Mouse (Mus musculus) neural tube, embryonic 11.5 days (tissue): Measurements from ENCODE around the gene Eddm3b. TPM values are rescaled to one million over a fixed set of nuclear protein-coding genes. Genes with fewer than 3 reads are reported as not detected.

ENCODE experiments used
- ATAC-seq: fragments of 200-750 bp; cut with Nextera tagmentation; 2 replicates; pipeline ENCODE4 v1.8.0; 2017; ENCODE audit warnings: moderate number of reproducible peaks, mild to moderate bottlenecking, moderate TSS enrichment, moderate library complexity; ENCODE audit not compliant: insufficient read depth, low FRiP score, low TSS enrichment
- DNase-seq: peaks from one replicate; pipeline ENCODE4 v3.0.0-alpha.2; 2015; ENCODE audit warnings: low spot score
- H3K27ac ChIP-seq: fragments of 300-500 bp; sonication (generic); 2 replicates; pipeline ENCODE4 v1.5.1; 2014; ENCODE audit warnings: low read depth, mild to moderate bottlenecking, low read length
- H3K27me3 ChIP-seq: fragments of 300-500 bp; sonication (generic); 2 replicates; pipeline ENCODE4 v1.6.1; 2014; ENCODE audit warnings: mild to moderate bottlenecking, low read length, mixed read lengths; ENCODE audit not compliant: control insufficient read depth, insufficient read depth
- H3K36me3 ChIP-seq: fragments of 300-500 bp; sonication (generic); 2 replicates; pipeline ENCODE4 v1.6.1; 2014; ENCODE audit warnings: mild to moderate bottlenecking, low read length, moderate library complexity, mixed read lengths; ENCODE audit not compliant: control insufficient read depth, insufficient read depth
- H3K4me1 ChIP-seq: fragments of 300-500 bp; sonication (generic); 2 replicates; pipeline ENCODE4 v1.6.1; 2014; ENCODE audit warnings: low read length, mixed read lengths; ENCODE audit not compliant: control insufficient read depth, insufficient read depth
- H3K4me2 ChIP-seq: fragments of 300-500 bp; sonication (generic); 2 replicates; pipeline ENCODE4 v1.6.1; 2014; ENCODE audit warnings: low read depth, mild to moderate bottlenecking, moderate library complexity
- H3K4me3 ChIP-seq: fragments of 300-500 bp; sonication (generic); 2 replicates; pipeline ENCODE4 v1.5.1; 2014; ENCODE audit warnings: low read depth, low read length
- H3K9ac ChIP-seq: fragments of 300-500 bp; sonication (generic); 2 replicates; pipeline ENCODE4 v1.6.1; 2014; ENCODE audit warnings: mild to moderate bottlenecking, low read length
- H3K9me3 ChIP-seq: fragments of 300-500 bp; sonication (generic); 2 replicates; pipeline ENCODE4 v1.6.1; 2016; ENCODE audit warnings: low read length; ENCODE audit not compliant: control insufficient read depth
- WGBS: fragments of 180-500 bp; shearing (Covaris S2); extraction: QIAGEN DNeasy Blood & Tissue Kit; methylation state at CpG from one replicate; pipeline ENCODE4 v1.1.7; 2014; 5-methylcytosine and 5-hydroxymethylcytosine counted together
- polyA plus RNA-seq: library from polyadenylated mRNA; unstranded; fragments of >200 nt; fragmentation: Nextera tagmentation; extraction: Ambion mirVana; gene quantifications from 2 replicates; pipeline ENCODE4 v1.2.1, GENCODE M21; 2014

Gene Eddm3b
- polyA plus RNA-seq, 1 experiment from 2014 or later, result not detected

DNA sequence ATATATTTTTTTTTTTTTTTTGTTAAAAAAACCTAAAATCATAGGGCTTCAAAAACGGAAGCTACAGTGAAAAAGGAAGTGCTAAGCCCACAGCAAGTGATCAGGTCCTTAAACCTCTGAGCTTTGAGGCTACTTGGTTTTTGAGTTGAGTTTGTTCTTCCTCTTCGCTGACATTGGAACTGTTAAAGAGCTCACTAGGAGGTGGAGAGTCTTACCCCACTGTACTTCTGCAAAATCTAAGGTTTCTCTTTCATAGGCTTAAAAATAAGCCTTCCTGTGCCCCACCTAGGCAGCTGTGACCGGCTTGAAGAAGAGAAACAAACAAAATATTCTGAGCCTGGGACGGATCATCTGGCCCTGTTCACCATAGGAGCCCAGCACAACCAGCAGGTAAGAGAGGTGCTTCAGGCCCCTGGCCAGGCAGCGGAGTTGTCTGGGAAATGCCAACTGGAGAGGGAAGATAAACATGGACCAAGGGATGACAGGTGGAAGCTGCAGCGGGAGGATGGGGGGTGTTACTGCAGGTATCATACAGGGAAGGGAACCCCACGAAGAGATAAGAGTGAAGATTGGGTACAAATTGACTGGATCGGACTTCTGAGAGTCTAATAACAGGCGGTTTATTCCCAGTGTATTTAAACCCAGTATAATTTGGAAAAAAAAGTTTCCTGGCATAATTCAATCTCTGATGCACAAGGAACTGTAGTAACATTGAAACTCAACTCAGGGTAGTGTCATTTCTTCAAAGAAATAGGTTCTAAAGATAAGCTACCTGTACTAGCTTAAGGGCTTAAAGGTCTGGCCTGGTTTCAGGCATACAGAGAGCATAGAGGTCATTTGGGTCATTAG is 14.8 kb downstream of the Eddm3b start:
- Histone ChIP-seq H3K9ac (no peak overlapping the region), H3K4me2 (no peak overlapping the region), H3K9me3 (no peaks in the 10 kb centered on the region), H3K27ac (no peak overlapping the region), H3K4me3 (no peak overlapping the region), H3K4me1 (no peaks in the 10 kb centered on the region), H3K36me3 (no peaks in the 10 kb centered on the region), H3K27me3 (no peaks in the 10 kb centered on the region)
- DNase-seq, result no peak
- 88% methylated on average over 9 of the region's 9 CpGs for WGBS
- ATAC-seq, result no peak

DNA sequence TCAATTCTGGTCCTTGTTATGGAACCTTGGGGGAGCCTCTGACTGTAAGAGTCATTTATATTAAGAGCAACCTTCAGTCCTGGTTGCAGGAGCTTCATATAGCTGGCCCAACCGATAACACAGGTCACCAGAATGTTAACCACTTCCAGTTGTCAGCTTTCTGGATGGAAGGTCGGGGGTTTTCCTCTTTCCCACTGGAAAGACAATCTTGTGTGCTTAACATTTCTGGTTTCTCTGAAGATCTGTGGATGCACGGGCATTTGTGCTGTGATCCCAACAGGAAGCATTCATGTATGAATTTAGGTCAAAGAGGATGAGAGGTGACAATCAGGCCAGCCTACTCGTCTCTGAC is 15.4 kb downstream of the Eddm3b start:
- no peaks in the 10 kb centered on the region for H3K9me3 ChIP-seq

DNA sequence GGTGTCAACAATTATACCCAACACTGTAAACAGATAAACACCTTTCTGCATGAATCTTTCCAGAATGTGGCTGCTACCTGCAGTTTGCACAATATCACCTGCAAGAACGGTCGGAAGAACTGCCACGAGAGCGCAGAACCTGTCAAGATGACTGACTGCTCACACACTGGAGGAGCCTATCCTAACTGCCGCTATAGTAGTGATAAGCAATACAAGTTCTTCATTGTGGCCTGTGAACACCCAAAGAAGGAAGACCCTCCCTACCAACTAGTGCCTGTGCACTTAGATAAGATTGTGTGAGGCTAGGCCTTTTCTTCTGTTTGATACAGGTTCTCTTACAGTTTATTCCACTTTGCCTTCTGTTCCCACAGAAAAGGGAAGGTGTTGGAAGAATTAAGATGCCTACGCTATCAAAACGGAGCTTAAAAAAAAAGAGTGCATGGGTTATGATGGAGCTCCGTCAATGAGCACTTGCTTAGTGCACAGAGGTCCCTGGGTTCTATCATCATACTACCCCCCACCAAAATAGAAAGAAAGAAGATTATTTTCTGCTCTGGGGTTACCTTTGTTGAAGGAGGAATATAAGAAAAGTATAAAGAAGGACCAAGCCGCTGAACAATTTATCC is 16.2 kb downstream of the Eddm3b start:
- ATAC-seq (no peak), DNase-seq (no peak)
- H3K4me3 ChIP-seq, result no peak overlapping the region
- H3K4me1 ChIP-seq, result no peaks in the 10 kb centered on the region
- no peaks in the 10 kb centered on the region for H3K27me3 ChIP-seq
- no peak overlapping the region for H3K9ac ChIP-seq
- no peaks in the 10 kb centered on the region for H3K36me3 ChIP-seq
- no peak overlapping the region for H3K27ac ChIP-seq
- H3K9me3 ChIP-seq, result no peaks in the 10 kb centered on the region
- 89% methylated on average over 9 of the region's 9 CpGs for WGBS
- H3K4me2 ChIP-seq, result no peak overlapping the region

More for the DNA sequence above, 15.4 kb downstream of the Eddm3b start:
- H3K4me2 ChIP-seq, result no peak overlapping the region
- no peaks in the 10 kb centered on the region for H3K27me3 ChIP-seq
- no peak overlapping the region for H3K27ac ChIP-seq
- no peaks in the 10 kb centered on the region for H3K36me3 ChIP-seq
- DNase-seq (no peak), ATAC-seq (no peak)
- WGBS, result 74% methylated on average over 4 of the region's 4 CpGs
- H3K9ac ChIP-seq, result no peak overlapping the region
- no peak overlapping the region for H3K4me3 ChIP-seq
- H3K4me1 ChIP-seq, result no peaks in the 10 kb centered on the region

DNA sequence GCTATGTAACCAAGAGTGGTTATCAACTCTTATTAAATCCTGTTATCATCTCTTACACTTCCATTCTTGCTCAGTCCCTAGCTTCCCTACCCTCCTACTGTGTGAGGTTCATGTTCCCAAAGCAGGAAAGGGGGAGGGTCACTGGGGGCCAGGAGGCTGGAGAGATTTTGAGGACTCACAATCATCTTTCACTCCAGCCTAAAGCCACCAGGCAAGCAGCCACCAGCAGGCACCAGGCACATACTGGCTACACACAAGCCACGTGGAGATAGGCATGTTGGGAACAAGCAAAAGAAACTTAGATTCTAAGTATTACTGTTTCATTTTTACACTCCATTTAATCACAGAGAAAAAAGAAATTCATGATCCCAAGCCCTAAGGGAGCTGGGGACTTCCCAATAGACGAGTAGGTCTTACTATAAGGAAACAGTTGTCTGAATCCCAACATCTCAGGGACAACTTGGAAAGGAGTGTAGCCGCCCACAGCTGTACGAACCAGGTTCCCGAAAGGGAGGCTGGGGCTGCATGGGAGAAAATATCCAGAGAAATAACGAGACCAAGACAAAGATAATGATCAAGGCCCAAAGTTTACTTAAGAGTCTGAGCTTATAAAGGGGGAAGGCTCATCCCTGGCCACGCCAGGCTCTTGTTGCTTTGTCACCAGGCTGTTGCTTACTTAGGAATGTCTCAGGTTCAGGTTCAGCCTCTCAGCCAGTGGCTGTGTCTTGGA is 17.0 kb downstream of the Eddm3b start:
- H3K4me2 ChIP-seq, result no peak overlapping the region
- DNase-seq (no peak), ATAC-seq (no peak)
- no peak overlapping the region for H3K9ac ChIP-seq
- WGBS, result 82% methylated on average over 7 of the region's 7 CpGs
- H3K27ac ChIP-seq, result no peak overlapping the region
- no peak overlapping the region for H3K4me3 ChIP-seq
- H3K9me3 ChIP-seq, result no peaks in the 10 kb centered on the region
- H3K36me3 ChIP-seq, result no peaks in the 10 kb centered on the region
- no peaks in the 10 kb centered on the region for H3K4me1 ChIP-seq
- H3K27me3 ChIP-seq, result no peaks in the 10 kb centered on the region

DNA sequence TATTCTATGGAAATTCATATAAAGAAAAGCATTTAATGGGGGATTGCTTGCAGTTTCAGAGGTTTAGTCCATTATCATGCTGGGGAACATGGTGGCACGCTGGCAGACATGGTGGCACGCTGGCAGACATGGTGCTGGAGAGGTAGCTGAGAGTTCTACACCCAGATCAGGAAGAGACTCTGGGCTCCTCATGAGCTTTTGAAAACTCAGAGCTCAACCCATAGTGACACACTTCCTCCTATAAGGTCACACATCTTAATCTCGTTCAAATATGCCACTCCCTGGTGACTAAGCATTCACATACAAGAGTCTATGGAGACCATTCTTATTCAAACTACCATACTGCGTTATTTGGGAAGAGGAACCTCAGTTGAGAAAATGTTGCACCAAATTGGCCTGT is 18.1 kb downstream of the Eddm3b start:
- Histone ChIP-seq H3K9me3 (no peaks in the 10 kb centered on the region), H3K27me3 (no peaks in the 10 kb centered on the region), H3K36me3 (no peaks in the 10 kb centered on the region), H3K4me2 (no peak overlapping the region), H3K9ac (no peak overlapping the region), H3K4me1 (no peaks in the 10 kb centered on the region), H3K27ac (no peak overlapping the region), H3K4me3 (no peak overlapping the region)
- DNase-seq, result no peak
- no peak for ATAC-seq
- WGBS, result 90% methylated on average over 4 of the region's 4 CpGs

DNA sequence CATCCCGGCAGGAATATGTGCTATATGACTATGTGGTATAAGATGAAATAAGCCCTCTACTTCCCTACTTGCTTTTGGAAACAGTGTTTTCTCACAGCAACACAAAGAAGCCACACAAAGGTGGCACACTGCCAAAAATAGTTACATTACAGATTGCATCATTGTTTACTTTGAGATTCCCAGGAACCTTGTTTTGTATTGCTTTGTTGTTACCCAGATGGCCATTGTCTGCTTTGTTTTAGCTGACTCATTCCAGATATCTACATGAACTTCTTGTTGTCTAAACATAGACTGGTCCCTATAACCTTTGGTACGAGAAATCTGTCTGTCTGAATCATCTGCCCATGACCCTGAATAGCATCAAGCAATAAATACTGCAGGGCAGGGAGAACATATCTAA is 26.1 kb downstream of the Eddm3b start:
- H3K27me3 ChIP-seq, result no peaks in the 10 kb centered on the region
- DNase-seq (no peak), ATAC-seq (no peak)
- H3K9ac ChIP-seq, result no peak overlapping the region
- H3K9me3 ChIP-seq, result no peaks in the 10 kb centered on the region
- 75% methylated on average over 2 of the region's 2 CpGs for WGBS
- H3K4me3 ChIP-seq, result no peak overlapping the region
- H3K27ac ChIP-seq, result no peak overlapping the region
- H3K4me1 ChIP-seq, result no peaks in the 10 kb centered on the region
- H3K36me3 ChIP-seq, result no peaks in the 10 kb centered on the region
- H3K4me2 ChIP-seq, result no peak overlapping the region

DNA sequence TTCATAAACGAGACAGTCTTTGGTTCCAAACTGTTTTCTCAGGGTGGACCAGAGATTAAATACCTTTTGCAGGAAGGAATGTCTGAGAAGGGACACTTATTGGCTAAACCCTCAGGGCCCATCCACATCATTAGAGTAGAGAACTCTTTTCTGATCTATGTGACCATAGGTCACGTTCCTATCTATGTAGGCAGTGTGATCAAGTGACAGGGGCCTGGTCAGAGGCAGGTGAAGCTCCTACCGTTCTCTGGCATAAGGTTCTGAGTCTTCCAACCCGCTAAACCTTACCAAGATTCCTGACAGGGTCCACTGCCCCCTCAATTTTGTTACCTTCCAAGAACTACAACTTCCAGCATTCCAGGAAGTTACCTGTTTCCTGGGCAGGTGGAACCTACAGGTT is 27.9 kb downstream of the Eddm3b start:
- Histone ChIP-seq H3K9ac (no peak overlapping the region), H3K27me3 (no peaks in the 10 kb centered on the region), H3K9me3 (no peaks in the 10 kb centered on the region), H3K36me3 (no peaks in the 10 kb centered on the region), H3K4me3 (no peak overlapping the region), H3K27ac (no peak overlapping the region), H3K4me1 (peaks cover 5% of the 10 kb centered on the region; the same call in 1 of the 2 replicates), H3K4me2 (no peak overlapping the region)
- no peak for ATAC-seq
- DNase-seq, result no peak
- WGBS, result 83% methylated on average over 4 of the region's 4 CpGs

DNA sequence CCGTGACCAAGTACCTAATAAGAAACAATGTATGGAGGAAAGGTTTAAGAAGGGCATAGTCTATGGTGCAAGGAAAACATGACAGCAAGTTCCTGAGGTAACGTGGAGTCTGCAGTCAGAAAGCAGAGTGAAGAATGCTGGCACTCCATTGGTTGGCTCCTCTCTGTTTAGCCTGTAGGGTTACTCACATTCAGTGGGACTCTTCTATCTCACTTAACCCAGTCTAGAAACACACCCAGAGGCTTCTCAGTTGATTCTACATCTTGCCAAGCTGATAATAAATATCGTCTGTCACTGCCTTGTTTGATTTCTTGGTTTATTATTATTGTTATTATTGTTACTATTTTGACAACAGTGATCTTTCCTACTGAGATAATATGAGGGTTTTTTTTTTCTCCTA is 28.3 kb downstream of the Eddm3b start:
- ATAC-seq (no peak), DNase-seq (no peak)
- 87% methylated on average over 3 of the region's 3 CpGs for WGBS
- no peak overlapping the region for H3K27ac ChIP-seq
- H3K9me3 ChIP-seq, result no peaks in the 10 kb centered on the region
- no peaks in the 10 kb centered on the region for H3K36me3 ChIP-seq
- H3K4me2 ChIP-seq, result no peak overlapping the region
- no peak overlapping the region for H3K4me3 ChIP-seq
- H3K4me1 ChIP-seq, result peaks cover 5% of the 10 kb centered on the region; the same call in 1 of the 2 replicates
- H3K27me3 ChIP-seq, result no peaks in the 10 kb centered on the region
- no peak overlapping the region for H3K9ac ChIP-seq
